Mouse (Mus musculus) forebrain, postnatal 0 days (tissue): ENCODE data around the gene Calu. TPM values are rescaled to one million over a fixed set of nuclear protein-coding genes. Genes with fewer than 3 reads are reported as not detected.

ENCODE experiments used
- ATAC-seq: fragments of 200-750 bp; cut with Nextera tagmentation; 2 replicates; pipeline ENCODE4 v1.8.0; 2017; ENCODE audit warnings: mild to moderate bottlenecking, moderate library complexity
- DNase-seq: peaks from one replicate; pipeline ENCODE4 v3.0.0-alpha.2; 2015
- H3K27ac ChIP-seq: fragments of 300-500 bp; sonication (generic); 2 replicates; pipeline ENCODE4 v1.5.1; 2014; ENCODE audit warnings: low read depth, mild to moderate bottlenecking, antibody characterized with exemption, low read length, moderate library complexity, mixed read lengths
- H3K27me3 ChIP-seq: fragments of 300-500 bp; sonication (generic); 2 replicates; pipeline ENCODE4 v1.6.1; 2014; ENCODE audit warnings: mild to moderate bottlenecking, low read length, mixed read lengths; ENCODE audit not compliant: insufficient read depth
- H3K36me3 ChIP-seq: fragments of 300-500 bp; sonication (generic); 2 replicates; pipeline ENCODE4 v1.6.1; 2014; ENCODE audit warnings: mild to moderate bottlenecking, moderate library complexity; ENCODE audit not compliant: insufficient read depth
- H3K4me1 ChIP-seq: fragments of 300-500 bp; sonication (generic); 2 replicates; pipeline ENCODE4 v1.6.1; 2014; ENCODE audit warnings: antibody characterized with exemption; ENCODE audit not compliant: insufficient read depth
- H3K4me2 ChIP-seq: fragments of 300-500 bp; sonication (generic); 2 replicates; pipeline ENCODE4 v1.6.1; 2014; ENCODE audit warnings: low read depth, mild to moderate bottlenecking, moderate library complexity
- H3K4me3 ChIP-seq: fragments of 300-500 bp; sonication (generic); 2 replicates; pipeline ENCODE4 v1.5.1; 2014; ENCODE audit warnings: low read depth, low read length, mixed read lengths
- H3K9ac ChIP-seq: fragments of 300-500 bp; sonication (generic); 2 replicates; pipeline ENCODE4 v1.6.1; 2014; ENCODE audit warnings: mild to moderate bottlenecking
- H3K9me3 ChIP-seq: fragments of 300-500 bp; sonication (generic); 2 replicates; pipeline ENCODE4 v1.6.1; 2016; ENCODE audit warnings: low read length
- CTCF ChIP-seq: sonication (generic); IDR thresholded peaks from 2 replicates; pipeline ENCODE4 v1.5.1; 2016; ENCODE audit warnings: antibody characterized with exemption, control low read depth, low read depth
- WGBS: fragments of 180-500 bp; shearing (Covaris S2); extraction: QIAGEN DNeasy Blood & Tissue Kit; methylation state at CpG from one replicate; pipeline ENCODE4 v1.1.7; 2014; 5-methylcytosine and 5-hydroxymethylcytosine counted together
- microRNA-seq, 2 experiments: library from miRNA; unstranded; fragments of <30 nt; microRNA quantifications; one replicate each; pipeline ENCODE4; 2016
- polyA plus RNA-seq: library from polyadenylated mRNA; unstranded; fragments of >200 nt; fragmentation: Nextera tagmentation; extraction: Ambion mirVana; gene quantifications from 2 replicates; pipeline ENCODE4 v1.2.1, GENCODE M21; 2015
- total RNA-seq: library from RNA; depleted of rRNA; stranded (reverse); fragments of >200 nt; gene quantifications from 2 replicates; pipeline ENCODE4 v1.2.3, GENCODE M21; 2014; rRNA removed

The Calu gene
- total and polyA plus RNA-seq, 2 experiments from 2014 or later = 134 to 159 TPM

GRCm38 (mm10) chr6:29425118-29425517 is 77.2 kb downstream of the Calu start:
- no peak for TF ChIP-seq CTCF
- Histone ChIP-seq H3K27ac (no peak overlapping the region), H3K4me3 (no peak overlapping the region), H3K36me3 (peaks cover 6% of the 10 kb centered on the region; the same call in 1 of the 2 replicates), H3K4me2 (no peak overlapping the region), H3K9ac (no peak overlapping the region), H3K4me1 (no peaks in the 10 kb centered on the region), H3K9me3 (no peaks in the 10 kb centered on the region), H3K27me3 (no peaks in the 10 kb centered on the region)
- WGBS = 68% methylated on average over 8 of the region's 8 CpGs
- DNase-seq = peak; percentile 59
- ATAC-seq = peak; percentile 78

- ATAC-seq (no peak), DNase-seq (no peak)
- Histone ChIP-seq H3K27me3 (no peaks in the 10 kb centered on the region), H3K9me3 (no peaks in the 10 kb centered on the region), H3K4me3 (no peak overlapping the region), H3K9ac (no peak overlapping the region), H3K27ac (no peak overlapping the region), H3K4me1 (no peaks in the 10 kb centered on the region), H3K4me2 (no peak overlapping the region), H3K36me3 (0 out of 2 replicates have a peak, but pooled peaks cover 3% of the 10 kb centered on the region)
- TF ChIP-seq CTCF = no peak
- WGBS = 75% methylated on average over 6 of the region's 6 CpGs
These were observed 78.5 kb downstream of the Calu start for GRCm38 (mm10) chr6:29426331-29426730.

Small RNAs within 50 kb of the gene (microRNA-seq; reads per million reads assigned to microRNA genes)
- gene Gm26220 (0 reads per million in 2 experiments), gene Gm44354 (0 reads per million in 2 experiments)

Other genes starting within 250 kb of the Calu start
- gene Rbm28, start 183.1 kb upstream of the Calu start, total RNA-seq = 32.8 and 33.5 TPM in 2 replicates
- gene Rbm28, start 183.1 kb upstream of the Calu start, polyA plus RNA-seq = 14.7 and 18.0 TPM in 2 replicates
- 17.6 and 23.5 TPM in 2 replicates for gene Prrt4, start 168.5 kb upstream of the Calu start, total RNA-seq
- 9.0 and 12.1 TPM in 2 replicates for gene Prrt4, start 168.5 kb upstream of the Calu start, polyA plus RNA-seq
- 27.2 and 42.8 TPM in 2 replicates for gene Impdh1, start 131.7 kb upstream of the Calu start, total RNA-seq
- 65.9 and 70.6 TPM in 2 replicates for gene Impdh1, start 131.7 kb upstream of the Calu start, polyA plus RNA-seq
- gene Hilpda, start 75.6 kb upstream of the Calu start, total RNA-seq = 16.8 and 26.4 TPM in 2 replicates
- gene Hilpda, start 75.6 kb upstream of the Calu start, polyA plus RNA-seq = 37.4 and 41.2 TPM in 2 replicates
- 0.62 TPM in 1 of 2 replicates, not detected in the other for gene Fam71f2, start 68.5 kb upstream of the Calu start, total RNA-seq
- gene Fam71f2, start 68.5 kb upstream of the Calu start, polyA plus RNA-seq = 0.64 and 0.79 TPM in 2 replicates
- gene Fam71f1, start 28.9 kb upstream of the Calu start, total RNA-seq = not detected in 2 replicates
- not detected in 2 replicates for gene Fam71f1, start 28.9 kb upstream of the Calu start, polyA plus RNA-seq
- 7.0 TPM in 1 of 2 replicates, not detected in the other for gene Opn1sw, start 40.4 kb downstream of the Calu start, total RNA-seq
- gene Opn1sw, start 40.4 kb downstream of the Calu start, polyA plus RNA-seq = 0.45 and 0.74 TPM in 2 replicates
- 46.6 and 56.9 TPM in 2 replicates for gene Ccdc136, start 48.2 kb downstream of the Calu start, total RNA-seq
- gene Ccdc136, start 48.2 kb downstream of the Calu start, polyA plus RNA-seq = 34.4 and 43.0 TPM in 2 replicates
- 4.3 and 7.9 TPM in 2 replicates for gene Flnc, start 85.2 kb downstream of the Calu start, total RNA-seq
- 0.70 and 0.90 TPM in 2 replicates for gene Flnc, start 85.2 kb downstream of the Calu start, polyA plus RNA-seq
- gene Atp6v1f, start 119.6 kb downstream of the Calu start, total RNA-seq = 279 and 344 TPM in 2 replicates
- 362 and 434 TPM in 2 replicates for gene Atp6v1f, start 119.6 kb downstream of the Calu start, polyA plus RNA-seq
- 0.31 and 1.7 TPM in 2 replicates for gene Atp6v1fnb, start 123.4 kb downstream of the Calu start, total RNA-seq
- gene Atp6v1fnb, start 123.4 kb downstream of the Calu start, polyA plus RNA-seq = 0.42 TPM in 1 of 2 replicates, not detected in the other
- 9.8 and 31.2 TPM in 2 replicates for gene Kcp, start 159.9 kb downstream of the Calu start, total RNA-seq
- gene Kcp, start 159.9 kb downstream of the Calu start, polyA plus RNA-seq = 5.2 and 6.7 TPM in 2 replicates
- gene Irf5, start 178.6 kb downstream of the Calu start, total RNA-seq = 3.2 and 3.9 TPM in 2 replicates
- gene Irf5, start 178.6 kb downstream of the Calu start, polyA plus RNA-seq = 1.5 and 1.9 TPM in 2 replicates